Mouse (Mus musculus): ENCODE measurements around the gene Cubn. TPM values are rescaled to one million over a fixed set of nuclear protein-coding genes. Genes with fewer than 3 reads are reported as not detected.

The Cubn gene
- total and polyA plus RNA-seq, 3 experiments: 0.03 to 0.09 (median 0.04) TPM

DNA sequence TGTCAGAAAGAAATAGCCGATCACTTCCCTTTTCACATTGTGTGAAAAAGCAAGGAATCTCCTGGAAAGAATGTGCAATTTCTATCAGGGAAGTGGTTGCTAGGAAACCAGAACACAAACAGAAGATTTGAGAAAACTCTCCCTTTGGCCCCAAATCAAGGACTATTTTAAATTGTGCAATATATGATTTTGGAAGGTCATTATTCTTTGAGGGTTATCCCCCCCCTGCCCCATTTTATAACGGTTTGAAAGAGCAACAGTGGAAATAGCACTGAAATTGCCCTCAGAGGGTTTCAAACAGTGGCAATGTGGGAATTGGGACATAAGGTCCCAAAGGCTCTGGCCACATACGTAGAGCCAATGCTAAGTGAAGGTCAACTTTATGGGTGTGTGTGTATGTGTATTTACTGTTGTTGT, 95.5 kb downstream of the Cubn start:
- no peak overlapping the region for H3K4me2 ChIP-seq (ENCODE audit: insufficient read depth, low read depth, poor library complexity, severe bottlenecking)
- H3K79me2 ChIP-seq (replicated peaks; ENCODE audit: control insufficient read depth, extremely low read depth, insufficient read depth, poor library complexity, severe bottlenecking): no peaks in the 10 kb centered on the region
- in situ Hi-C loops (cut with MboI; ENCODE audit: low pct_ligation_motif_present, low pct_unique_long_range_greater_than_20kb, low sequenced_read_pairs) (no loop called here), dilution Hi-C loops (cut with MboI; ENCODE audit: extremely low pct_ligation_motif_present, extremely low pct_unique_long_range_greater_than_20kb, low sequenced_read_pairs) (no loop called here)
- H3K9ac ChIP-seq (ENCODE audit: insufficient read depth, low read depth): no peak overlapping the region
- no peak for DNase-seq (ENCODE audit: extremely low read depth)
- no peaks in the 10 kb centered on the region for H3K9me3 ChIP-seq (replicated peaks; ENCODE audit: low read length)
- TF ChIP-seq ZMIZ1 (IDR thresholded peaks at IDR 0.05; ENCODE audit: low read depth, low read length): no peak
- TF ChIP-seq RCOR1 (conservative IDR thresholded peaks at IDR 0.05; ENCODE audit: low read depth, low read length): no peak
- TF ChIP-seq CHD1 (IDR thresholded peaks at IDR 0.05; ENCODE audit: low read depth, low read length): no peak
- no peak for TF ChIP-seq ETS1 (conservative IDR thresholded peaks at IDR 0.05; ENCODE audit: low read depth, low read length)
- TF ChIP-seq USF1 (IDR thresholded peaks at IDR 0.05; ENCODE audit: low read depth, low read length): no peak
- no peak for TF ChIP-seq MXI1 (IDR thresholded peaks at IDR 0.05; ENCODE audit: low read depth, low read length)
- TF ChIP-seq PAX5 (IDR thresholded peaks at IDR 0.05; ENCODE audit: low read length): no peak
- no peaks in the 10 kb centered on the region for H3K27me3 ChIP-seq (replicated peaks)
- no peaks in the 10 kb centered on the region for H3K36me3 ChIP-seq (replicated peaks in 1 of 2; ENCODE audit: control insufficient read depth in 1 of 2, insufficient read depth in 1 of 2, low read length in 1 of 2)
- no peak overlapping the region for H3K27ac ChIP-seq (ENCODE audit: insufficient read depth, low read depth)
- peaks cover 9 to 11% of the 10 kb centered on the region in 2 experiments for H3K4me1 ChIP-seq (ENCODE audit: control insufficient read depth in 1 of 2, insufficient read depth in 2 of 2)
- no peak overlapping the region for H3K4me3 ChIP-seq (replicated peaks in 1 of 3; ENCODE audit: low read depth in 2 of 3, low read length in 2 of 3, poor library complexity in 1 of 3)

DNA sequence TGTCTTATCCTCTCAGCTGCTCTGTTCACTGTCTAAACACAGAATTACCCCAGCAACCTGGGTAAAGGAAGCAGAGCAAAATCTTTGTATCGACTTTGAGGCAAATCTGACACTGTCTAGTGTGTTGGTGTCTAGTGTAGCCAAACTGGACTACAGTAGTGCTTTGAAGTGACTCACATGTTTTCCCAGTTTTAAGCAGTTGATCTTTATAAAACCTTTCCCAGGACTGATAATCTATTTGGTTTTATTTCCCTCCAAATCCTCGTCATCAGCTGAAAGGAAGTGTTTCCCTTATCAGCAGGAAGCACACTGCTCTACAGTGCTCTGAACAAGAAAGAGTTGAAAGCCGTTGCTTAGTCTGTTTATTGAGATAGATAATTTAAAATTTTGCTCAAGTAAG, 100.6 kb downstream of the Cubn start:
- Histone ChIP-seq H3K27ac (ENCODE audit: insufficient read depth, low read depth) (no peak overlapping the region), H3K4me1 (ENCODE audit: control insufficient read depth in 1 of 2, insufficient read depth in 2 of 2) (no peaks in the 10 kb centered on the region), H3K9me3 (replicated peaks; ENCODE audit: low read length) (no peaks in the 10 kb centered on the region), H3K9ac (ENCODE audit: insufficient read depth, low read depth) (no peak overlapping the region), H3K79me2 (replicated peaks; ENCODE audit: control insufficient read depth, extremely low read depth, insufficient read depth, poor library complexity, severe bottlenecking) (no peaks in the 10 kb centered on the region), H3K27me3 (replicated peaks) (no peaks in the 10 kb centered on the region), H3K4me3 (replicated peaks in 1 of 3; ENCODE audit: low read depth in 2 of 3, low read length in 2 of 3, poor library complexity in 1 of 3) (no peak overlapping the region), H3K4me2 (ENCODE audit: insufficient read depth, low read depth, poor library complexity, severe bottlenecking) (no peak overlapping the region), H3K36me3 (replicated peaks in 1 of 2; ENCODE audit: control insufficient read depth in 1 of 2, insufficient read depth in 1 of 2, low read length in 1 of 2) (no peaks in the 10 kb centered on the region)
- no peak for TF ChIP-seq IRF4 (IDR thresholded peaks at IDR 0.05; ENCODE audit: low read depth, low read length)
- no peak for TF ChIP-seq EP300 (IDR thresholded peaks at IDR 0.05; ENCODE audit: low read length)
- no peak for TF ChIP-seq POLR2A (IDR thresholded peaks at IDR 0.05; ENCODE audit: low read depth, low read length)
- TF ChIP-seq USF1 (IDR thresholded peaks at IDR 0.05; ENCODE audit: low read depth, low read length): no peak
- dilution Hi-C loops (cut with MboI; ENCODE audit: extremely low pct_ligation_motif_present, extremely low pct_unique_long_range_greater_than_20kb, low sequenced_read_pairs) (no loop called here), in situ Hi-C loops (cut with MboI; ENCODE audit: low pct_ligation_motif_present, low pct_unique_long_range_greater_than_20kb, low sequenced_read_pairs) (no loop called here)
- DNase-seq (ENCODE audit: extremely low read depth): no peak

DNA sequence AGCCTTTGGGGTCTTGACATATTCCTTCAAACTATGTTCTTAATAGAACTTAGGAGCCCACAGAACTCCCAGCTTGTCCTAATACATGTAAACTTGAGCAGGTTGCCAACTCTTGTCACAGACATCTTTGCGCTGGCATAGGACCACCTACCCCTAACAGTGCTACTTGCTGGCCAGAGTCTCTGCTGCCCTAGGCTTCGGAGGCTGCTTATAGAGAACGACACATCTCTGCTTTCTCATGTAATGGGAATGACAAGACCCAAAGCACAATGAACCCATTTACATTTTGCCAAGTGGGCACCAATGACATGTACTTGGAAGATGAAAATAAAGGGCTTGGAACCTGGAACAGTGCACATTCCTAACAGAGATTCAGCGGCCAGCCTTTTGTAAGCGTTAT, 105.0 kb downstream of the Cubn start:
- no peaks in the 10 kb centered on the region for H3K9me3 ChIP-seq (replicated peaks; ENCODE audit: low read length)
- no peaks in the 10 kb centered on the region for H3K4me1 ChIP-seq (ENCODE audit: control insufficient read depth in 1 of 2, insufficient read depth in 2 of 2)
- H3K9ac ChIP-seq (ENCODE audit: insufficient read depth, low read depth): no peak overlapping the region
- H3K36me3 ChIP-seq (replicated peaks in 1 of 2; ENCODE audit: control insufficient read depth in 1 of 2, insufficient read depth in 1 of 2, low read length in 1 of 2): no peaks in the 10 kb centered on the region
- TF ChIP-seq JUN (IDR thresholded peaks at IDR 0.05; ENCODE audit: insufficient read depth, low read depth, low read length): no peak
- dilution Hi-C loops (cut with MboI; ENCODE audit: extremely low pct_ligation_motif_present, extremely low pct_unique_long_range_greater_than_20kb, low sequenced_read_pairs) (no loop called here), in situ Hi-C loops (cut with MboI; ENCODE audit: low pct_ligation_motif_present, low pct_unique_long_range_greater_than_20kb, low sequenced_read_pairs) (no loop called here)
- H3K27ac ChIP-seq (ENCODE audit: insufficient read depth, low read depth): no peak overlapping the region
- no peaks in the 10 kb centered on the region for H3K79me2 ChIP-seq (replicated peaks; ENCODE audit: control insufficient read depth, extremely low read depth, insufficient read depth, poor library complexity, severe bottlenecking)
- no peak overlapping the region for H3K4me3 ChIP-seq (replicated peaks in 1 of 3; ENCODE audit: low read depth in 2 of 3, low read length in 2 of 3, poor library complexity in 1 of 3)
- H3K27me3 ChIP-seq (replicated peaks): no peaks in the 10 kb centered on the region
- no peak overlapping the region for H3K4me2 ChIP-seq (ENCODE audit: insufficient read depth, low read depth, poor library complexity, severe bottlenecking)
- no peak for DNase-seq (ENCODE audit: extremely low read depth)
